Mouse (Mus musculus): ENCODE measurements around the gene Chaf1a.

Gene Chaf1a

GRCm38 (mm10) chr17:56112743-56113142, 72.5 kb downstream of the Chaf1a start:
- no peak for DNase-seq (ENCODE audit: low read depth in 2 of 2, low spot score in 2 of 2)

DNA sequence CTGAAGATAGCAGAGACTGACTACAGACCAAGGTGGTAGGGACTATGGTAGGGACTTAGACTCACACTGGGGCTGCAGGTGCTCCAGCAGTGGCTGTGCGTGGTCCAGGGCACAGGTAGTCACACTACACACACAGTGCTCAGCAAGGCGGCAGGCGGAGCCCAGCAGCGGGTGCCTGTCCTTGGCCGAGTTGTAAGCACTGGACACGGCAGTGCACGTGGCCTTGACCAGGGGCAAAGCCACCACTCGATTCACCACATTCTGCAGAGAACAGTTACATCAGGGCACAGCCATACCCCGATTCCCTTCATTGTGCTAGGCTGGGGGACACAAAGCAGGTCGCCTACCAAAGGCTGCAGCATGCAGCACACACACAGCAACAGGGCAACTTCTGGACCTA, 76.0 kb downstream of the Chaf1a start:
- no peak for DNase-seq (ENCODE audit: low read depth in 2 of 2, low spot score in 2 of 2)

DNA sequence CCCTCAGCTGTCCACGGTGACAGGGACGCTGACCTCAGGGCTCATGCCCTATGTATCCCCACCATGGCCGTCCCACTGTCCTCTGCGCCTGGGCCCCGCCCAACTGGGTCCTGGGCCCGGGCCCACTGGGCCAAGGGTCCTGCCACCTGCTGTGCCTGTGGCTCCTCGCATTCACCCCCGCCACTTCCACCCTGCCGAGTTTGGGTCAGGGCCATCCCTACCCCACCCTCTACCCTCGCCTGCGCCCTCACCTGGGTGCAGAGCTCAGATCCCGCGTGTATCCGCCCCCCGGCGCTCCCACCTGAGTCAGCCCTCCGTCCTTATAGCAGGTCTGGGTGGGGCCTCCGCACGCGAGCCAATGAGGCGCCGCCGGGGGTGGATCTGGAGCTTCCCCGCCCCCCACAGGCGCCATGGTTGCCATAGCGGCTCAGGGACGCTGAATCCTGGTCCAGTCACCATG, 77.0 kb downstream of the Chaf1a start, which contains the start of gene Plin5:
Plin5 (minus strand) TSS at position 346 of the 460 bp plus-strand sequence.
- DNase-seq (ENCODE audit: low read depth in 2 of 2, low spot score in 2 of 2) = no peak

DNA sequence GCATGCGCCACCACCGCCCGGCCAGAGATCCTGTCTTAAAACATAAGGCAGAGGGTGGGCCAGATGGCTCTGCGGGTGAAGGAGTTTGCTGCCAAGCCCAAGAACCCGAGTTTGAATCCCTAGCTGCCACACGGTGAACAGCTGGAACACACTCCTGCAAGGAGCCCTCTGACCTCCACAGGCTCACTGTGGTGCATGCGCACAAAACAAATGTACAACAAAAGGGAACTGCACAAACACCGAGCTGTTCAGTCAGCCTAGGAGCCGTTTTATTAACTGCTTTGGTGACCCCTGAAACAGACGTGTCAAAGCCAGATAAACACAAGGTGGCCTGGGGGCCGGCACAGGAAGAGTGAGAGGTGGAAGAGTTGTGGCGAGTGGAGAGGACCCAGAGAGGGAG, 79.2 kb downstream of the Chaf1a start:
- DNase-seq (ENCODE audit: low read depth in 2 of 2, low spot score in 2 of 2) = no peak

DNA sequence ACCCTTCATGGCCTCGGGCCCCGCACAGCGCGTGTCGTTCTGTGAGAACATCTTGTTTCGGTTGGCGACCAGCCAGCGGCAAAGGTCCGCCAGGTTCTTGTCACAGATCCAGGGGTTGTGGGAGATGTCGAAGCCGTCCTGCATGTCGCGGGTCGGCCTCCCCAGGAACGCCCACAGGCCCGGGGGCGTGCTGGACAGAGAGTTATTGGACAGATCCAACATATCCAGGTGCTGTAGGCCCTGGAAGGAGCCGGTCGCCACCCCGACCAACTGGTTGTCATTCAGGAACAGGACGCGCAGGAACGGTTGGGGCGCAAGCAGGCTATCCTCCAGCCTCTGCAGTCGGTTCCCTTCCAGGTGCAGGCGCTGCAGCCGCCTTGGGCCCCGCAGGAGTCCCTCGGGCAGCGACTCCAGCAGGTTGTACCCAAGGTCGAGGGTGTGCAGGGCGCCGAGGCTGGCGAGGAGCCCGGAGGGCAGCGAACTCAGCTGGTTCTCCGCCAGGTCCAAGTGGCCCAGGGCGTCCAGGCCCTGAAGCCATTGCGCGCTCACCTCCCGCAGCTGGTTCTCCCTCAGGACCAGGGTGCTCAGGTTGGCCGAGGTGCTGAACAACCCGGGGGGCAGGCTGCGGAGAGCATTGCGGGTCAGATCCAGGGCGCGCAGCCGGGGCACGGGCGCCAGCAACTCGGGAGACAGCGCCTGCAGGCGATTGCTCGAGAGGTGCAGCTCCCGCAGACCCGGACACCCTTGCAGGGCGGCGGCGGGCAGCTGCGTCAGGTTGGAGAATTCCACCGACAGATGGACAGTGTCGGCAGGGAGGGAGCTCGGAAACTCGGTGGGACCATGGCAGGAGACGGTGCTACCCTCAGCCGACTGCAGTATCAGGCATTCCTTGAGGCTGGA, 80.0 kb downstream of the Chaf1a start:
- DNase-seq (ENCODE audit: low read depth in 2 of 2, low spot score in 2 of 2) = no peak

GRCm38 (mm10) chr17:56121826-56122225, 81.6 kb downstream of the Chaf1a start, which contains the start of gene Lrg1:
TSS of gene Lrg1 (minus strand) at chr17:56122001.
- no peak for DNase-seq (ENCODE audit: low read depth in 2 of 2, low spot score in 2 of 2)
